Mouse (Mus musculus) stomach, embryonic 15.5 days (tissue): Measurements from ENCODE around the gene Tex26. TPM values are rescaled to one million over a fixed set of nuclear protein-coding genes. Genes with fewer than 3 reads are reported as not detected.

Experiments
- ATAC-seq: fragments of 200-750 bp; cut with Nextera tagmentation; 2 replicates; pipeline ENCODE4 v1.8.0; 2017; ENCODE audit warnings: low read depth, moderate number of reproducible peaks, moderate TSS enrichment; ENCODE audit not compliant: insufficient read depth, low FRiP score
- H3K27ac ChIP-seq: fragments of 300-500 bp; sonication (generic); 2 replicates; pipeline ENCODE4 v1.5.1; 2015; ENCODE audit warnings: mild to moderate bottlenecking, inconsistent platforms
- H3K27me3 ChIP-seq: fragments of 300-500 bp; sonication (generic); replicated peaks from 2 replicates; pipeline ENCODE4 v1.6.1; 2015; ENCODE audit warnings: inconsistent platforms
- H3K36me3 ChIP-seq: fragments of 300-500 bp; sonication (generic); 2 replicates; pipeline ENCODE4 v1.6.1; 2015; ENCODE audit warnings: inconsistent platforms
- H3K4me1 ChIP-seq: fragments of 300-500 bp; sonication (generic); 2 replicates; pipeline ENCODE4 v1.6.1; 2015; ENCODE audit warnings: inconsistent platforms
- H3K4me2 ChIP-seq: fragments of 300-500 bp; sonication (generic); 2 replicates; pipeline ENCODE4 v1.6.1; 2015; ENCODE audit warnings: mild to moderate bottlenecking, inconsistent platforms
- H3K4me3 ChIP-seq: fragments of 300-500 bp; sonication (generic); replicated peaks from 2 replicates; pipeline ENCODE4 v1.5.1; 2015; ENCODE audit warnings: inconsistent platforms
- H3K9ac ChIP-seq: fragments of 300-500 bp; sonication (generic); 2 replicates; pipeline ENCODE4 v1.6.1; 2015; ENCODE audit warnings: inconsistent platforms
- H3K9me3 ChIP-seq: fragments of 300-500 bp; sonication (generic); 2 replicates; pipeline ENCODE4 v1.6.1; 2016; ENCODE audit warnings: inconsistent platforms
- WGBS: fragments of 180-500 bp; shearing (Covaris S2); methylation state at CpG from one replicate; pipeline ENCODE4 v1.1.7; 2015; 5-methylcytosine and 5-hydroxymethylcytosine counted together
- polyA plus RNA-seq: library from polyadenylated mRNA; unstranded; fragments of >200 nt; fragmentation: Nextera tagmentation; extraction: Ambion mirVana; gene quantifications from 2 replicates; pipeline ENCODE4 v1.2.1, GENCODE M21; 2015

Tex26 gene
- polyA plus RNA-seq, 1 experiment from 2014 or later: 0.27 TPM

DNA sequence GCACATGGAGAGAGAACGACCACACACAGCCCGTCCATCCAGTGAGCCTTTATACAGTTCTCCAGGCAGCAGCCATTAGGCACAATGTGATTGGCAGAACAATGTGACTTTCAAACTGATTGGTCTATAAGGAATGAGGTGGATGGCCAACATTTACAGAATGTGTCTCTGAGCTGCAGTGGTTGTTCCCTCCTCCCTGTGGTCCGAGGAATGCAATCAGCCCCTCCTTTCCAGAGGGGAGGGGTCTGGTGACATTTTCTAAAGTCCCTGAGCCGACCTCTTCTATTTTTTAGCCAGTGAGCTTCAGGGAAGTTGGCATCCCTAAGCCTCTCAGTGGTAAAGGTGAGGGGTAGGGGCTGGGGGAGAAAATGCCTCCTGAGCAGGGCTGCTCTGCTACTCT, 60.5 kb downstream of the Tex26 start:
- no peak overlapping the region for H3K9ac ChIP-seq
- no peak overlapping the region for H3K4me3 ChIP-seq
- no peaks in the 10 kb centered on the region for H3K4me1 ChIP-seq
- no peak for ATAC-seq
- WGBS: 37% methylated on average over 4 of the region's 4 CpGs
- no peaks in the 10 kb centered on the region for H3K36me3 ChIP-seq
- no peak overlapping the region for H3K4me2 ChIP-seq
- H3K27me3 ChIP-seq: no peaks in the 10 kb centered on the region
- no peak overlapping the region for H3K27ac ChIP-seq
- H3K9me3 ChIP-seq: no peaks in the 10 kb centered on the region

GRCm38 (mm10) chr5:149503423-149504175, 64.1 kb downstream of the Tex26 start:
- no peak overlapping the region for H3K4me3 ChIP-seq
- no peaks in the 10 kb centered on the region for H3K27me3 ChIP-seq
- H3K4me1 ChIP-seq: no peaks in the 10 kb centered on the region
- no peaks in the 10 kb centered on the region for H3K36me3 ChIP-seq
- no peak overlapping the region for H3K4me2 ChIP-seq
- no peak for ATAC-seq
- WGBS: 68% methylated on average over 23 of the region's 23 CpGs
- no peaks in the 10 kb centered on the region for H3K9me3 ChIP-seq
- H3K27ac ChIP-seq: no peak overlapping the region
- H3K9ac ChIP-seq: no peak overlapping the region

- 63% methylated on average over 8 of the region's 8 CpGs for WGBS
- no peak overlapping the region for H3K9ac ChIP-seq
- ATAC-seq: no peak
- H3K4me3 ChIP-seq: no peak overlapping the region
- no peaks in the 10 kb centered on the region for H3K27me3 ChIP-seq
- no peaks in the 10 kb centered on the region for H3K36me3 ChIP-seq
- H3K9me3 ChIP-seq: no peaks in the 10 kb centered on the region
- no peak overlapping the region for H3K4me2 ChIP-seq
- H3K27ac ChIP-seq: no peak overlapping the region
- H3K4me1 ChIP-seq: no peaks in the 10 kb centered on the region
Measured at GRCm38 (mm10) chr5:149504985-149505384, 65.5 kb downstream of the Tex26 start.

DNA sequence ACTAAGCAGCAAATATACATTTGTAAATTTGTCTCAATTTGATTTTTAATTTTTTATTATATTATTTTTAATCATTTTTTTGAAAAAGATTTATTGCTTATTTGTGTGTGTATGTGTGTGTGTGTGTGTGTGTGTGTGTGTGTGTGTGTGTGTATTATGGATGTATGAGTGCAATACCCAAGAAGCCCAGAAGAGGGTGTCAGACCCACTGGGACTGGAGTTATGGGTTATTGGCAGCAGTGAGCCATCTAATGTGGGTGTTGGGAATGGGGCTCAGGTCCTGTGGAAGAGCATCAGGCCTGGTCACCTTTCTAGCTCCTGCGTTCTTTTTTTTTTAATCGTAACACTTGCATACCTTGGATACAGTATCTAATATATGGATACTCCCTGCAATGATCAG, 66.6 kb downstream of the Tex26 start:
- WGBS: 100% methylated on average over 2 of the region's 2 CpGs
- no peak for ATAC-seq
- no peak overlapping the region for H3K4me2 ChIP-seq
- no peaks in the 10 kb centered on the region for H3K36me3 ChIP-seq
- no peak overlapping the region for H3K4me3 ChIP-seq
- no peaks in the 10 kb centered on the region for H3K27me3 ChIP-seq
- H3K27ac ChIP-seq: no peak overlapping the region
- no peaks in the 10 kb centered on the region for H3K4me1 ChIP-seq
- no peaks in the 10 kb centered on the region for H3K9me3 ChIP-seq
- H3K9ac ChIP-seq: no peak overlapping the region

- 0 out of 2 replicates have a peak, but pooled peaks have one; percentile 22 for ATAC-seq
- Histone ChIP-seq H3K9ac (no peak overlapping the region), H3K4me1 (peaks cover 1% of the 10 kb centered on the region), H3K4me3 (no peak overlapping the region), H3K4me2 (no peak overlapping the region), H3K27me3 (no peaks in the 10 kb centered on the region), H3K9me3 (no peaks in the 10 kb centered on the region), H3K27ac (no peak overlapping the region), H3K36me3 (no peaks in the 10 kb centered on the region)
- WGBS: 76% methylated on average over 20 of the region's 20 CpGs
Measured at GRCm38 (mm10) chr5:149508094-149509029, 68.9 kb downstream of the Tex26 start.

DNA sequence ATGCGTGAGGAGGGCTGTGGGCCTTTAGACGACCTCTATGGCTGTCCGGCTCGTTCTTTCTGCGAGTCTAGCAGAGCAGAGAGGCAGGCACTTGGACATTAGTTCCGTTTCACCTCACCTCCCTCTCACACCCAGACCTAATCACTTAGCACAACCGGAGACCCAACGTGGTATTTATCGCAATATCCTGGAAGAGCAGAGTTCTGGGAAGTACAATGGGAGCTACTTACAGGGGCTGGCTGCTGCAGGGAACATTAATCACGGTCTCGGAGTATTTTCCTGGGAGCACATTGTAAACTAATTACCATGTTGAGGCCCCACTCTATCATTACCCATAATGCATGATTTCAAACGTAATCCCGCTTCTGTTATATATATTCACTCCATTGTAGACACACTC, 70.9 kb downstream of the Tex26 start:
- WGBS: 68% methylated on average over 13 of the region's 13 CpGs
- no peak overlapping the region for H3K27ac ChIP-seq
- no peak for ATAC-seq
- peaks cover 12% of the 10 kb centered on the region for H3K4me1 ChIP-seq
- no peak overlapping the region for H3K4me3 ChIP-seq
- no peaks in the 10 kb centered on the region for H3K36me3 ChIP-seq
- H3K27me3 ChIP-seq: no peaks in the 10 kb centered on the region
- H3K9me3 ChIP-seq: no peaks in the 10 kb centered on the region
- H3K9ac ChIP-seq: no peak overlapping the region
- no peak overlapping the region for H3K4me2 ChIP-seq

DNA sequence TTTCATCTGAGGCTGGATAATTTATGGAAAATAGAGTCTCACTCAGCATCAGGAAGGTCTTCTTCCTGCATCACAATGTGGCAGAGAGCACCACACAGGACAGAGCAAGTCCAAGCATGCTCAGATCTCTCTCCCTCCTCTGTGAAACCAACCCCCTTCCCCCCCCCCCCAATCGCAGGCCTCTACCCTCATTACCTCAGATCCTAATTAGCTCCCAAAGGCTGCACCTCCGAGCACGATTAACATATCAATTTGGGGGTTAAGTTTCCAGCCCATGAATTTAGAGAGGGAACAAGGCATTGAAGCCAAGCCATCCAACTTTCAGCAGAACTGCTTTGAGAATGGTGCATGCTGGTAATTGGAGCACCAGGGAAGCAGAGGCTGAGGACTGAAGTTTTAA, 73.2 kb downstream of the Tex26 start:
- Histone ChIP-seq H3K27ac (no peak overlapping the region), H3K4me3 (no peak overlapping the region), H3K4me1 (peaks cover 12% of the 10 kb centered on the region), H3K4me2 (no peak overlapping the region), H3K9ac (no peak overlapping the region), H3K36me3 (no peaks in the 10 kb centered on the region), H3K9me3 (no peaks in the 10 kb centered on the region), H3K27me3 (no peaks in the 10 kb centered on the region)
- no peak for ATAC-seq
- WGBS: 73% methylated on average over 3 of the region's 3 CpGs

- Histone ChIP-seq H3K4me1 (peaks cover 12% of the 10 kb centered on the region), H3K9me3 (no peaks in the 10 kb centered on the region), H3K4me2 (peak overlapping the region; percentile 47), H3K27ac (peak overlapping the region; percentile 71), H3K4me3 (no peak overlapping the region), H3K9ac (no peak overlapping the region), H3K27me3 (no peaks in the 10 kb centered on the region), H3K36me3 (no peaks in the 10 kb centered on the region)
- WGBS: 43% methylated on average over 9 of the region's 9 CpGs
- ATAC-seq: no peak
Measured at GRCm38 (mm10) chr5:149513438-149514086, 74.1 kb downstream of the Tex26 start.

- H3K27ac ChIP-seq: peak overlapping the region; percentile 71
- ATAC-seq: 0 out of 2 replicates have a peak, but pooled peaks have one; percentile 27
- H3K36me3 ChIP-seq: no peaks in the 10 kb centered on the region
- no peak overlapping the region for H3K4me3 ChIP-seq
- no peaks in the 10 kb centered on the region for H3K27me3 ChIP-seq
- peak overlapping the region; percentile 47 for H3K4me2 ChIP-seq
- peaks cover 12% of the 10 kb centered on the region for H3K4me1 ChIP-seq
- no peaks in the 10 kb centered on the region for H3K9me3 ChIP-seq
- no peak overlapping the region for H3K9ac ChIP-seq
- WGBS: 8% methylated on average over 14 of the region's 14 CpGs
Measured at GRCm38 (mm10) chr5:149514087-149514671, 74.7 kb downstream of the Tex26 start.

- H3K4me2 ChIP-seq: no peak overlapping the region
- no peaks in the 10 kb centered on the region for H3K9me3 ChIP-seq
- H3K4me3 ChIP-seq: no peak overlapping the region
- no peaks in the 10 kb centered on the region for H3K36me3 ChIP-seq
- no peak overlapping the region for H3K9ac ChIP-seq
- WGBS: 50% methylated on average over 3 of the region's 3 CpGs
- peaks cover 12% of the 10 kb centered on the region for H3K4me1 ChIP-seq
- ATAC-seq: no peak
- H3K27me3 ChIP-seq: no peaks in the 10 kb centered on the region
- peak overlapping the region; percentile 26; the same call in 1 of the 2 replicates for H3K27ac ChIP-seq
Measured at GRCm38 (mm10) chr5:149514890-149515289, 75.4 kb downstream of the Tex26 start.

GRCm38 (mm10) chr5:149517116-149517515, 77.7 kb downstream of the Tex26 start:
- H3K36me3 ChIP-seq: no peaks in the 10 kb centered on the region
- no peak overlapping the region for H3K9ac ChIP-seq
- no peaks in the 10 kb centered on the region for H3K9me3 ChIP-seq
- no peak overlapping the region for H3K4me2 ChIP-seq
- no peak for ATAC-seq
- no peaks in the 10 kb centered on the region for H3K27me3 ChIP-seq
- 55% methylated on average over 6 of the region's 6 CpGs for WGBS
- peaks cover 12% of the 10 kb centered on the region for H3K4me1 ChIP-seq
- no peak overlapping the region for H3K27ac ChIP-seq
- no peak overlapping the region for H3K4me3 ChIP-seq
